Mouse (Mus musculus): Measurements from ENCODE around the gene Ccdc102a. TPM values are rescaled to one million over a fixed set of nuclear protein-coding genes. Genes with fewer than 3 reads are reported as not detected.
A peak's percentile ranks its signal among the peaks of the same experiment; 100 is the strongest.

The Ccdc102a gene
- polyA plus RNA-seq, 1 experiment from 2014 or later, result 31.0 TPM

DNA sequence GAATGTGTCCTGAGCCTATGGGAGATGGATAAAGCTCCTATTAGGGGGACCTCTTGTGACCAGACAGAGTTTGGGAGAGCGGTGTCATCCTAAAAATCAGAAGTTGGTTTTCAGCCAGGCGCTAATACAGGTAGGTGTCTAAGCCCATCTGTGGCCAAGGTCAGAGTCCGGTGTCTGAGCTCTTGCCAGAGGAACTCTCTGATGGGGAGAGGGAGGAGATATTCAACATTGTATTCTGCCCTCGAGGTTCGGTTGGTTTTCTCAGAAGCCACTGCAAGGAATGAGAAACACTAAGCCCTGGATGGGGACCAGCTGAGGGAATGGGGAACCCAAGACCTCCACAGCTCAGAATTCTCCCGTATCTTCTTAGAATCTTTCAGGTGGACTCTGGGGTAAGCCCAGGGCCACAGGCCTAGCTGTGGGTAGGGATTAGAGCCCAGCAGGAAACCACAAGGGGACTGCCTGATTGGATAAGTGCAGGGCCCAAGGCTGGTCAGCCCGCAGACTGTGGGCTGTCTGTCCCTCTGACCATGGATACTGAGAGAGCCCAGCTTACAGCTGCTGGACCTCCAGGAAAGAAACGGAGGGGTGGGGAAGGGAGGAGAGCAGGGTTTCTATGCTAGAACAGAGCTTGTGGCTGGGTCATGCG is 1.5 kb downstream of the Ccdc102a start:
- Histone ChIP-seq H3K9me3 (no peaks in the 10 kb centered on the region), H3K27ac (peak overlapping the region; percentile 97), H3K27me3 (ENCODE audit: insufficient read depth, poor library complexity, severe bottlenecking) (peaks cover 21% of the 10 kb centered on the region), H3K36me3 (peaks cover 21% of the 10 kb centered on the region), H3K4me1 (peaks cover 60% of the 10 kb centered on the region), H3K4me3 (peak overlapping the region; percentile 93)
- WGBS, result 50% methylated on average over 9 of the region's 9 CpGs
- peak; percentile 79 for DNase-seq (ENCODE audit: low spot score)

DNA sequence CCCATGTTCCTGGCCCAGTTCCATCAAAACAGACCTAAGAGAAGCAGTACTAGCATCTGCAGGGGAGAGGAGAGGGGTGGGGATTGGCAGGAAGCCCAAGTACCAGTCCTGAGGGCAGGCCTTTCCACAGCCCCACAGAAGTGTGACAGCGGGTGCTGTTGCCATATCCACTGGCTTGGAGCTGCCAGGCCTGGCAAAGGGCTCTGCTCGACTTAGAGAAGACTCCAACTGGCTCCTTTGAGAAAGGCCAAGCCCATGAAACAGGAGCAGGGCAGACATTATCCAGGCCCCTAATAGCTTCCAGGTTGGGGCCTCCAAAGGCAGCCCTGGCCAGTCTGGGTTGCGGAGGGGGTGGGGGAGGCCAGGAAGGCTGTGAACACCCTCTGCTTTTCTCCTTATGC is 3.2 kb downstream of the Ccdc102a start:
- no peaks in the 10 kb centered on the region for H3K9me3 ChIP-seq
- peaks cover 32% of the 10 kb centered on the region for H3K36me3 ChIP-seq
- H3K27ac ChIP-seq, result peak overlapping the region; percentile 64
- no peak for DNase-seq (ENCODE audit: low spot score)
- H3K4me1 ChIP-seq, result peaks cover 60% of the 10 kb centered on the region
- peaks cover 21% of the 10 kb centered on the region for H3K27me3 ChIP-seq (ENCODE audit: insufficient read depth, poor library complexity, severe bottlenecking)
- H3K4me3 ChIP-seq, result peak overlapping the region; percentile 27; the same call in 1 of the 2 replicates
- WGBS, result 61% methylated on average over 3 of the region's 3 CpGs

DNA sequence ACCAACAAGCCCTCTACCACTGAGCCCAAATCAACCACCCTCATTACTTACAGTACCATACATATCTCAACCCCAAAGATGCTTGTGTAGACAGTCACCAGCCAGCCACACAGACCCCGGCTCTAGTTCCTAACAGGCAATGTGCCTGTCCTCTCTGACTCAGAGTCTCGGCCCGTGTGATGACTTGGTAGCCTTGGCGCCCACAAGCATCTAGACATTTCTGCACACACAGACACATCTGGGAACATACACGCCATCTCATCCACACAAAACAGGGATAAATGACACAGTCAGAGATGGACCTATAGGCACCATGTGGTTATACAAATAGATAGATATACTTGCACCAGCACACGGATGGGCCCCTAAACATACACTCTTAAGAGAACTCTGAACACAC is 3.6 kb downstream of the Ccdc102a start:
- Histone ChIP-seq H3K9me3 (no peaks in the 10 kb centered on the region), H3K4me1 (peaks cover 60% of the 10 kb centered on the region), H3K4me3 (no peak overlapping the region), H3K27ac (peak overlapping the region; percentile 79; the same call in 1 of the 2 replicates), H3K27me3 (ENCODE audit: insufficient read depth, poor library complexity, severe bottlenecking) (peaks cover 21% of the 10 kb centered on the region), H3K36me3 (peaks cover 36% of the 10 kb centered on the region)
- no peak for DNase-seq (ENCODE audit: low spot score)
- 83% methylated on average over 6 of the region's 6 CpGs for WGBS

DNA sequence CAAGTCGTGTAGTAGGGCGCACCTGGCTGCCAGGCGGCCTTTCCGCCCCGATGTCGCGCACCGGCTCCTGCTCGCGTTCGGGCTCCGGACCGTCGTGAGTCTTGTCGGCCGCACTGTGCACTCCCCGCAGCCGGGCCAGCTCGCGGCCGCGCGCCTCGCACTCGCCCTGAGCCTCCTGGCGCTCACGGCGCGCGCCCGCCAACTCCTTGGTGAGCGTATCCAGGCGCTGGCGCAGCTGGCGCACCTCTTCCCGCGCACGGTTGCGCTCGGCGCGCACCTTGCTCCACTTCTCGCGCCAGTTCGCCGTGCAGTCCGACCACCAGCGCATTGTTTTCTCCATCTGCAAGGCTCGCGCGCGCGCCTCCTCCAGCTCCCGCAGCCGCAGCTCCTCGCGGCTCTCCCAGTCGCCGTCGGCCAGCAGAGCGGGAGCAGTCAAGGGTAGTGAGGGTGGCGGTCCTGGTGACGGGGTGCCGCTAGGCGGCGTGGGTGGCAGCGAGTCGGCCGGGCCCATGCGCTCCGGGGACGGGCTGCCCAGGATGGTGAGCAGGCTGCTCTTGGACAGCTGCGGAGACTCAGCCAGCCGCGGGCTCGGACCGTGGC is 4.7 kb downstream of the Ccdc102a start:
- peaks cover 45% of the 10 kb centered on the region for H3K36me3 ChIP-seq
- no peaks in the 10 kb centered on the region for H3K9me3 ChIP-seq
- peaks cover 63% of the 10 kb centered on the region for H3K4me1 ChIP-seq
- peaks cover 21% of the 10 kb centered on the region for H3K27me3 ChIP-seq (ENCODE audit: insufficient read depth, poor library complexity, severe bottlenecking)
- H3K27ac ChIP-seq, result peak overlapping the region; percentile 79
- DNase-seq (ENCODE audit: low spot score), result peak; percentile 92
- peak overlapping the region; percentile 63 for H3K4me3 ChIP-seq
- WGBS, result 6% methylated on average over 77 of the region's 77 CpGs

- Histone ChIP-seq H3K9me3 (no peaks in the 10 kb centered on the region), H3K27me3 (ENCODE audit: insufficient read depth, poor library complexity, severe bottlenecking) (peaks cover 15% of the 10 kb centered on the region), H3K4me3 (no peak overlapping the region), H3K27ac (peak overlapping the region; percentile 59; the same call in 1 of the 2 replicates), H3K4me1 (peaks cover 55% of the 10 kb centered on the region), H3K36me3 (peaks cover 84% of the 10 kb centered on the region)
- 5% methylated on average over 4 of the region's 4 CpGs for WGBS
- peak; percentile 93 for DNase-seq (ENCODE audit: low spot score)
These were observed 9.1 kb downstream of the Ccdc102a start for GRCm38 (mm10) chr8:94908847-94909246.

DNA sequence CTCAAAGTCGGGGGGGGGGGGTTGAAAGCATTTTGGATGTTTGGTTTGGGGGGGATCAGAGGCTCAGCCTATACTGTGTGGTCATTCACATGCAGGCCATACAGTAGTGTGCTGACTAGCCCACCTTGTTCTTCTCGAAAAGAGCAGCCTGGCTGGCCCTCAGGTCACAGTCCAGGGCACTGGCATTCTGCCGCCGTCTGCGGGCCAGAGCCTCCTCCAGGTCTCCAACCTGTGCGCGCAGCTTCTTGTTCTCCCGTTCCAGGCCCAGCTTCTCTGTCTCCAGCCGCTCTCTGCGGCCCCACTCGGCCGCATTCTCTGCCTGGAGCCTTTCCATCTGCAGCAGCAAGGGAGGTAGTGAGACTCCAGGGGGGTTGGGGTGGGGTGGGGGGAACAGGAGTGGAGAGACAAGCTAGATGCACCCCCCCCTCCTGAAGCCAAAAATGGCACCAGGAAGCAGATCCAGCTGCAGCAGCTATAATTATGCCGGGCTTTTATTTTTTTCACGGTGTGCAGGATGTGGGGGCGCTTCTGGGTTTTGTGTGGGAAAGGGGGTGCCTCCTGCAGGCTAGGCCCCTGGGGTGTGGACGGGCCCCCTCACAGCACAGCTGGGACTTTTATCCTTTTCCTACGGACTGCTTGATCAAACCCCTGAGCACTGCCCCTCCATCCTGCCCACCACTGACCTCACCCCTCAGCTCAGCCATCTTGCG is 10.2 kb downstream of the Ccdc102a start:
- WGBS, result 84% methylated on average over 18 of the region's 18 CpGs

DNA sequence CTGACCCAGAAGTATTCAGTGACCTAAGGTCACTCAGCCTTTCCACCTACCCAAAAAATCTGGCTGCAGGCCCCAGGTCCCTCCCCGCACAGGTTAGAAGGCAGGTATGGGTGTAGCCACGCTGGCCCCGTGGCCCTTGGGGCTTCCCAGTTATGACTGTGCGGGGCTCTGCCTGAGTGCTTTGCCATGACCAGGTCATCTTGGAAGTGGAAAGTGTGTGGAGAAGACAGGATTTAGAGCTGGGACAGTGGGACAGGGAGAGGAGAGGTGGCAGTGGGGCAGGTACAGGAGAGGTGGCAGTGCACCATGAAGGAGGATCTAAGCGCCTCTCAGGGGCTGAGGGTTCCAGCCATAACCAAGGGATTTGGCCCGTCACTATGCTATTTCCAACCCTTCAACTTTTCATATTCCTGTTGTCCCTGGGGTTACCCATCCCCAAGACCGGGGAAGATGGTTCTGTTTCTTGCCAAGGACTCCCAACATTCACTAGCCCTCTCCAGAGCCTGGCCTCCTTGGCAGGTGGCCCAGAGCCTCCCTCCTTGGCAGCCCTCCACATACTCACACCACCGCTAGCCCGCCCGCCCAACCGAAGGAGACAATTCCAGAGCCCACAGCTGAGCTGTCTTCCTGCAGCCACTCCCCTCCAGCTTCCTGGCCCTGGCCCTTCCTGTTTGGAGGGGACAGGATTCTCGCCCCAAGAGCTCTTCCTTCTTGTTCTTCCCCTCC is 13.3 kb downstream of the Ccdc102a start:
- Histone ChIP-seq H3K4me1 (peaks cover 65% of the 10 kb centered on the region), H3K27me3 (ENCODE audit: insufficient read depth, poor library complexity, severe bottlenecking) (no peaks in the 10 kb centered on the region), H3K36me3 (peaks cover 74% of the 10 kb centered on the region), H3K9me3 (no peaks in the 10 kb centered on the region), H3K27ac (peak overlapping the region; percentile 48), H3K4me3 (no peak overlapping the region)
- WGBS, result 77% methylated on average over 12 of the region's 12 CpGs
- no peak for DNase-seq (ENCODE audit: low spot score)

More for the DNA sequence above, 10.2 kb downstream of the Ccdc102a start:
- peaks cover 6% of the 10 kb centered on the region; the same call in 1 of the 2 replicates for H3K27me3 ChIP-seq (ENCODE audit: insufficient read depth, poor library complexity, severe bottlenecking)
- no peak for DNase-seq (ENCODE audit: low spot score)
- peaks cover 47% of the 10 kb centered on the region for H3K4me1 ChIP-seq
- peaks cover 89% of the 10 kb centered on the region for H3K36me3 ChIP-seq
- H3K9me3 ChIP-seq, result no peaks in the 10 kb centered on the region
- H3K4me3 ChIP-seq, result no peak overlapping the region
- H3K27ac ChIP-seq, result peak overlapping the region; percentile 59

DNA sequence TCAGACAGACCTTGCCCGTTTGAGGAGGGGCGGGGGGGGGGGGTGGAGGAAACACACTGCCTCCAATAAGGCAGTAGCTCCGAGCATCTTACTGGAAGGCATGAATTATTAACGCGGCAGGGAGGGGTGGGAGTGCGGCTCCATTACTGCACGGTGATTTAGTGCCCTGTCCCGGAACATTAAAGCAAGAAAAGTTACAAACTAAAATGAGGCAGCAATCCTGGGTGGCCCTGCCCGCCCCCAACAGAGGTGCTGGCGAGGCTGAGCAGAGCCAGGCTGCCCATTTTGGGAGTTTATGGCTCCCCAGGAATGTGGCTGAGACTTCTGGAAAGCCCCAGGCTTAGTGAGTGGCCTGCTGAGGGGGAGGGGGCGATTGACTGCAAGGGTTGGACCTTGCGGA is 14.2 kb downstream of the Ccdc102a start:
- Histone ChIP-seq H3K4me1 (peaks cover 73% of the 10 kb centered on the region), H3K4me3 (no peak overlapping the region), H3K9me3 (no peaks in the 10 kb centered on the region), H3K27ac (peak overlapping the region; percentile 64), H3K36me3 (peaks cover 66% of the 10 kb centered on the region), H3K27me3 (ENCODE audit: insufficient read depth, poor library complexity, severe bottlenecking) (no peaks in the 10 kb centered on the region)
- 68% methylated on average over 12 of the region's 12 CpGs for WGBS
- DNase-seq (ENCODE audit: low spot score), result no peak

DNA sequence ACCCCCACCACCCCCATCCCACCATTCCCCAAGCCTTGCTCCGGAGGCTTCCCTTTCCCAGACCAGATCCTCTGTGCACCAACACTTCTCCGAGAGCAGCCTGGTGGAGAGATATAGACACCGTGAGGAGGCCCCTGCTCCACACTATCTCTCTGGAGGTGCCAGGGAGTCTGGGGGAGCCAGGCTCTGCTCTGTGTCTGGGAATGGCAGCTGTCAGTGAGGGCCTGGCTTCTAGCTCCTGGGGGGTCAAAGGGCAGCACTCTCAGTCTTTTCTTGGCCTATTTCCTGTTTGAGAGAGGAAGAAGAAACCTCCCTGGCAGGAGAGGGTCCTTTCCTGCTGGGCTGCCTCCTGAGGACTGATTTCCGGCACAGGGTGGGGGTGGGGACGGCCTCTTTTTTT is 16.9 kb downstream of the Ccdc102a start:
- no peaks in the 10 kb centered on the region for H3K27me3 ChIP-seq (ENCODE audit: insufficient read depth, poor library complexity, severe bottlenecking)
- peaks cover 42% of the 10 kb centered on the region for H3K36me3 ChIP-seq
- H3K4me1 ChIP-seq, result peaks cover 73% of the 10 kb centered on the region
- H3K9me3 ChIP-seq, result no peaks in the 10 kb centered on the region
- 4% methylated on average over 5 of the region's 5 CpGs for WGBS
- peak; percentile 93 for DNase-seq (ENCODE audit: low spot score)
- H3K27ac ChIP-seq, result peak overlapping the region; percentile 92
- peak overlapping the region; percentile 33 for H3K4me3 ChIP-seq

- DNase-seq (ENCODE audit: low spot score), result peak; percentile 85
- H3K4me1 ChIP-seq, result peaks cover 69% of the 10 kb centered on the region
- H3K27me3 ChIP-seq (ENCODE audit: insufficient read depth, poor library complexity, severe bottlenecking), result no peaks in the 10 kb centered on the region
- WGBS, result 3% methylated on average over 6 of the region's 6 CpGs
- peaks cover 38% of the 10 kb centered on the region for H3K36me3 ChIP-seq
- H3K4me3 ChIP-seq, result peak overlapping the region; percentile 33
- peak overlapping the region; percentile 92 for H3K27ac ChIP-seq
- no peaks in the 10 kb centered on the region for H3K9me3 ChIP-seq
These were observed 17.3 kb downstream of the Ccdc102a start for GRCm38 (mm10) chr8:94900617-94901016.

DNA sequence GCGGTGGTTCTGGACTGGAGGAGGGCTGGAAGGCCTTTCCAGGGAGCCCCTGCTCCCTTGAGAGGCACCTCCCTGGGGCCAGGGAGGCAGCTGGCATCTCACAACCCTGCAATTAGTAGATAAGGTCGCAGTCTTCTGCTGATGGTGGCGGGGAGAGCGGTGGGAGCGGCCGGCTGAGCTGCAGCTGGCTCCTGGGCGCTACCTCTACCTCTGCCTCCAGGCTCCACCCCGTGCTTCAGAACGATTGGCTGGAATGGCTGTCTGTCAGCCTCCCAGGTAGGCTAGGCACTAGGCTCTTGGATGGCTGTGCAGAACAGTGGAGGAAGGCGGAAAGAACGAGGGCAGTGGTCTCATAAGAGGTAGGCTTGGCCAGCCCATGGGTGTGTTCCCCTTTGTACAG is 18.6 kb downstream of the Ccdc102a start:
- Histone ChIP-seq H3K27ac (peak overlapping the region; percentile 92), H3K4me3 (peak overlapping the region; percentile 52), H3K4me1 (peaks cover 63% of the 10 kb centered on the region), H3K27me3 (ENCODE audit: insufficient read depth, poor library complexity, severe bottlenecking) (no peaks in the 10 kb centered on the region), H3K36me3 (peaks cover 24% of the 10 kb centered on the region), H3K9me3 (no peaks in the 10 kb centered on the region)
- DNase-seq (ENCODE audit: low spot score), result peak; percentile 94
- 4% methylated on average over 11 of the region's 11 CpGs for WGBS

DNA sequence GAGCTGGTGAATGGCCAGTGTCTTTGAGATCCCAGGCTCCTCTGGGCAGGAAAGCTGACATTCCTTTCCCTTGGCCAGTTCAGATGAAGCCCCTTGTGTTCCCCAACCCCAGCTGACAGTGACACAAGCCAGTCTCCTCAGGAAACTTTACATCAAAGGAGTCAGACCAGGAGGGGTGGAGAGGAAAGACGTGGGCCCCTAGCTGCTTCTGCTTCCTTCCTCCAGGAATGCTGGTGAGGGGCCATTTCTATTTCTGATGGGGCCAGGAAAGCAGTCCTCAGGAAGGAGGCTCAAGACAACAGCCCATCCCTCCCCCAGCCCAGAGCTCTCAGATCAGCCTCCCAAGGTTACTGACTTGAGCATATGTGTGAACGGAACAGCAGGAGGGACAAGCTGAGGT is 25.0 kb downstream of the Ccdc102a start:
- 18% methylated on average over 2 of the region's 2 CpGs for WGBS
- no peaks in the 10 kb centered on the region for H3K36me3 ChIP-seq
- H3K4me1 ChIP-seq, result peaks cover 41% of the 10 kb centered on the region
- H3K27me3 ChIP-seq (ENCODE audit: insufficient read depth, poor library complexity, severe bottlenecking), result no peaks in the 10 kb centered on the region
- H3K4me3 ChIP-seq, result 0 out of 2 replicates have a peak overlapping the region, but pooled peaks have one; percentile 0
- DNase-seq (ENCODE audit: low spot score), result peak; percentile 87
- no peaks in the 10 kb centered on the region for H3K9me3 ChIP-seq
- peak overlapping the region; percentile 81 for H3K27ac ChIP-seq
